Mouse (Mus musculus) ZHBTc4 (cell line): ENCODE data around the gene Gm20715.

Experiments
- DNase-seq: peaks from one replicate; pipeline ENCODE4 v3.0.0-alpha.2; 2011; ENCODE audit warnings: low read depth, low spot score

Gene Gm20715

DNA sequence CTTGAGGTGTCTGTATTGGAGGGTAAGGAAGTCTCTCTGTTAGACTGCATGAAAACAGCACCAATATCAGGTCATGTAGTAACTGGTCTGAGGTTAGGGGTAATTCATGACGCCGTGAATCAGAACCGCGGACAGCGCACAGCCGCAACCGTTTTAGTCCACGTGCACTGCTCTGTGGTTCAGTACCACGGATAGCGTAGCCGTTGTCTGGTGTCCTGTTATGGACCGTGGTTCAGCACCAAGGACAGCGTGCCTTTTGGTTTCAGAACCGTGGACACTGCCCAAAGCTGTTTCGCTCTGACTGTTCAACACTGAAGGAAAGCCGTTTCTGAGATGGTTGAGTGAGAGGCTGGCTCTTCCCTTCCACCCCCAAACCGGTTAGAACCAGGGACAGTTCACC lies at the start of gene Gm20715:
TSS of gene Gm20715 (plus strand) at position 235 of the 400 bp plus-strand sequence.
- DNase-seq: peak; percentile 98

DNA sequence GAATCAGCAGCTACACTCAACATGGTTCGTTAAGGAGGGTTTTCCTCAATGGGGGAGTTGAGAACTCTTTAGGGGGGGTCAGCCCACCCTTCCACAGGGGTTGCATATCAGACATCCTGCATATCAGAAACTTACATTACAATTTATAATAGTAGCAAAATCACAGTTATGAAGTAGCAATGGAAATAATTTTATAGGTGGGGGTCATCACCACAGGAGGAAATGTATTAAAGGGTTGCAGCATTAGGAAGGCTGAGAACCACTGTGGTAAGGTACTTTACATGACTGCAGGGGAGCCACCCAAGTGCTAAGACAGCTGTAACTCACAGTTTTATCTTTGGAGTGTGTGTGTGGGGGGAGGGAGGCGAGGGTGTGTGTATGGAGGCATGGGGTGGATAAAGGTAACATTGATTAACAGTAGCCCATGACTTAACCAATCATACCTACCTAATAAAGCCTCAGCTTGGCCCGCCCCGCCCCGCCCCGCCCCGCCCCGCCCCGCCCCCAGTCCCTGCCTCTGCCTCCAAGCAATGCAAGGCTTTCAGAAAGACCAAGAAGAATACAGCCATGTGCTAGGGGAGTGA lies 49.5 kb upstream of the Gm20715 start:
- no peak for DNase-seq

DNA sequence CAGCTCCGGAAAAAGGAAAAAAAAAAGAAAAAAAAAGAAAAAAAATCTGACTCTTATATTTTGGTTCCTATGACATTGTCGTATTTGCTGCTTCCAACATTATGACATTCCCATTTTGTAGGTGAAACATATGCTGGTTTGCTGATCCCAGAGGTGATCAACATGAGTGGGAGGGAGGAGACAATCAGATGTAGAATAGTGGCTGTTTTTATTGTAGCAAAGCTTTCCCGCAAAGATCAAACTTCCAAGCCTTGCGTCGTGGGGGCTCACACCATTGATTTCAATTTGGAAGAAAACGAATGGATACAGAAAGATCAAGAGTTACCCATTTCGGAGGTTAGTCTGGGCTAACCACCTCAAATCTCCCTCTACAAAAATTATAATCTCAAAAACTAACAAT lies 48.3 kb upstream of the Gm20715 start:
- no peak for DNase-seq

DNA sequence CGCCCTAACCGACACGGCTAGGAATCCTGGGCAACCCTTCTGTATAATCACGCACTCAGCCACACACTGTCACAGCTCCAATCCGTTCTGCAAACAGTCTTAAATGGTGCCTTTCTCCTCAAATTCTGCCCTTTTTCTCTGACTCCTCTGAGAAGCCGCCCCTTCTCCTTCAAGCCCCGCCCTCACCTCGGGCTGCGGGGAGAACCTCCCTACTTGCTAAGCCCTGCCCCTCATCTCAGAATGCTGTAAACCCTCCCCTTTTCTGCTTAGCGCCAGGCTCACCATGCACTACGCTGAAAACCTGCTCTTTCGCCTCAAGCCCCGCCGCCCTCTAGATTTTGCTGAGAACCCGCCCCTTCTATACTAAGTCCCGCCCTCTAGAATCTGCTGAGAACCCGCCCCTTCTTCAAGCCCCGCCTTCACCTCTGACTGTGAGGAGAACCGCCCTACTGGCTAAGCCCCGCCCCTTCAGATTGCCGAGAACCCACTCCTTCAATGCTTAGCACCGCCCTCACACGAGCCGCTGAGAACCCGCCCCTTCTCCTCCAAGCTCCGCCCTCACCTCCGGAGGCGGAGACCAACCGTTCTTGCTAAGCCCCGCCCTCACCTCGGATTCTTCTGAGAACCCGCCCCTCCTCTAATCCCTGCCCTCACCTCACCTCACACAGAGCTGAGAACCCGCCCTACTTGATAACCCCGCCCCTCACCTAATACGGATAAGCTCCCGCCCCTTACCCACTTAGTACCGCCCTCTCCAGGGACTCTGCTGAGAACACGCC lies 47.6 kb upstream of the Gm20715 start:
- DNase-seq: peak; percentile 99

DNA sequence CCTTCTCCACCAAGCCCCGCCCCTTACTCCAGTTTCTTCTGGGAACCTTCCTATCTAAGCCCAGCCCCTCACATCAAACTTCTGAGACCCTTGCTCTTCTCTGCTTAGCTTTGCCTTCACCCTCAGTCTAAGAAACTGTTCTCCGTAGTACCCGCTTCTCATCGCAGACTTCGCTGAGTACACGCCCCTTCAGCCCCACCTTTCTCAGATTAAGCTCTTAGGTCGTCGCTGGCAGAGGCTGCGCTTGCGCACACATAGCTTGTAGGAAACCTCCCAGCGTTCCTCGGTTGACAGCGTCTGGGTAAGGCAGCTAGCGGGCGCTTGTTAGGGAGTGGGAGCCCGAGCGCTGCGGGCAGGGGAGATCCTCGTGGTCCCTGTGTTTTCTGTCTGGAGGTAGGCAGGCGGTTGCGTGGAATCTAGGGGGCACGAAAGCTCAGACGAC lies 47.0 kb upstream of the Gm20715 start, which contains the start of gene Zfp78:
TSS of gene Zfp78 (plus strand) at position 234 of the 442 bp plus-strand sequence.
- peak; percentile 97 for DNase-seq

DNA sequence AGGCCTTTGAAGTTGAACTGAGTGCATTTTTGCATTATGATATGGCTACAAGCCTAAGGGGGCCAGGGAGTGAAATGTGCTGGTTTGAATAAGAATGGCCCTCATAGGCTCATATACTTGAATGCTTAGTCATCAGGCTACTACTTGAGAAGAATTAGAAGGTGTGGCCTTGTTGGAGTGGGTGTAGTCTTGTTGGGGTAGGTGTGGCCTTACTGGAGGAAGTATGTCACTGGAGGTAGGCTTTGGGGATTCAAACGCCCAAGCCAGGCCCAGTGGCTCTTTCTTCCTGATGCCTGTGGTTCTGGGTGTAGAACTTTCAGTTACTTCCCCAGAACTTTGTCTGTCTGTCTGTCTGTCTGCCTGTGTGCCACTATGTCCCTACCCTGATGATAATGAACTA lies 45.3 kb upstream of the Gm20715 start:
- DNase-seq: peak; percentile 73

DNA sequence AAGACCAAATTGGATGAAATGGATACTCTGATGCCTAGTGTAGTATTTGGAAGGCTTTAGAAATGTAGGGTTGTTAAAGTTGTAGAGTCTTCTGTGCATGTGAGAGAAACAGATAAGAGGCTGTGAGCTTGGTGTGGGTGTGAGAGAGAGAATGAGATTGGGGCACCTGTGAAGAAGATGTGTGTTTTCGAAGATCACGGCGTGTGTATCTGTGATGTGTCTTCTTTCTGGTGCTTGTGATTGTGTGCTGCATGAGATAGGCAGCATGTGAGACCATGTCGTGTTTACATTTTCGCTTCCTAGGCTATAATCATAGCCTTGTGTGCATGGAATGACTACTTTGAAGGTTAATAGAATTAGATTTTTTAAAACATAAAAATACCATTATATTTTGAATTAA lies 42.9 kb upstream of the Gm20715 start:
- DNase-seq: no peak

DNA sequence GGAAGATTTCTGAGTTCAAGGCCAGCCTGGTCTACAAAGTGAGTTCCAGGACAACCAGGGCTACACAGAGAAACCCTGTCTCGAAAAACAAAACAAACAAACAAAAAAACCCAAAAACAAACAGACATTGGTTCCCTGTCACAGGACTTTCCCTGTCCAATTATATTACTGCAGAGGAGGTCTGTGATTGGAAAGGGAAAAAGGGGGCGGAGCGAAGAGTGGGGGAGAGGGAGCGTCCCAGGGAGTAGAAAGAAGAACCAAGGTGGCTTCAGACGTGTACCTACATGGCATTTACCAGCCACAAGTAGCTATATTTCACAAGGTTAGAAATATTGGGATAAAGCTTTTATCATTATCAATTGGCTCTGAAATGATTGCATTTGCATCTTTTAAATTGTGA lies 41.9 kb upstream of the Gm20715 start:
- DNase-seq: peak; percentile 63

DNA sequence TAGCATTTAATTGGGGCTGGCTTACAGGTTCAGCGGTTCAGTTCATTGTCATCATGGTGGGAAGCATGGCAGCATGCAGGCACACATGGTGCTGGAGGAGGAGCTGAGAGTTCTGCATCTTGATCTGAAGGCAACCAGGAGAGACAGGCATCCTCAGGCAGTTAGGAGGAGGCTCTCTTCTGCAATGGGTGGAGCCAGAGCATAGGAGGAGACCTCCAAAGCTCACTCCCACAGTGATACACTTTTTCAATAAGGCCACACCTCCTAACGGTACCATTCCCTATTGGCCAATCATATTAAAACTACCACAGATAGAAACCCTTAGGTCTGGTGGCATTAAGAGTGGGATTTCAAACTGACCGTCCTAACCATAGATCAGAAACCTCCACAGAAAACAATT lies 40.6 kb upstream of the Gm20715 start:
- no peak for DNase-seq

DNA sequence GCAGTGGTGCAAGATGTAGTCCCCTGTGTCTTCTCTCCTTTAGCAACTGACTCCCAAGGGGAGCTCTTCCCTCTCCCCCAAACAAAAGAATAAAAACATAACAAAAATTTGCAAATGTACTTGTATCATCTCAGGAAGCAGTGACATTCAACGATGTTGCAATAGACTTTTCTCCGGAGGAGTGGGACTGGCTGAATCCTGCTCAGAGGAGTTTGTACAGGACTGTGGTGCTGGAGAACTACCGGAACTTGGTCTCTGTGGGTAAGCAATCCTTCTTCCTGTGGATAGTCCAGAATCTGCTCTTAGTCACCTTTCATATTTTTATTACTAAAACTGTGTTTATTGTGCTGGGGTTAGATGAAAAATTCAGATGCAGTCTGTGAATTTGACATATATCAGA lies 37.1 kb upstream of the Gm20715 start:
- DNase-seq: no peak

DNA sequence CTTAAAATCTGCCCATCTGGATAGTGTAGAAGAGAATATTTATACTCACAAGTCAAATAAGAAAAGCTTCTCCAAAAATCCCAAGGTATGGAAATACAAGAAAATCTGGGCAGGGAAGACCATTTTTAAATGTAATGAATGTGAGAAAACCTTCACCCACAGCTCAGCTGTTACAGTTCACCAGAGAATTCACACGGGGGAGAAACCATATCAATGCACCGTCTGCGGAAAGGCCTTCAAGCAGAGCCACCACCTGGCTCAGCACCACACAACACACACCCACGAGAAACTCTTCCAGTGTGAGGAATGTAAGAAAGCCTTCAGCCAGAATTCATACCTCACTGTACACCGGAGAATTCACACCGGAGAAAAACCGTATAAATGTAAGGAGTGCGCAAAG lies 31.6 kb upstream of the Gm20715 start:
- no peak for DNase-seq

DNA sequence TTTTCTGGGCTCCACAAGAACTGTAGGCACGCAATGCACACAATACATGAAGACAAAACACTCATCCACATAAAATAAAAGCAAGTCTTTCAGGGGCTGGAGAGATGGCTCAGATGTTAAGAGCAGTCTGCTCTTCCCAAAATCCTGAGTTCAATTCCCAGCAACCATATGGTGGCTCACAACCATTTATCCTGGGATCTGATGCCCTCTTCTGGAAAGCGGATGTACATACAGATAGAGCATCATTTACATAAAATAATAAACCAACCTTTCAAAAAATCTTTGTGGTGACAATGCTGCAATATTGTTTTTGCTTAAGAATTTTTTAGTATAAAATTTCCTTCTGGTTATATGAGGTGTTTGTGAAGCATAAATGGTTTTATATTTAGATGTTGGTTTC lies 28.6 kb upstream of the Gm20715 start:
- DNase-seq: peak; percentile 31

DNA sequence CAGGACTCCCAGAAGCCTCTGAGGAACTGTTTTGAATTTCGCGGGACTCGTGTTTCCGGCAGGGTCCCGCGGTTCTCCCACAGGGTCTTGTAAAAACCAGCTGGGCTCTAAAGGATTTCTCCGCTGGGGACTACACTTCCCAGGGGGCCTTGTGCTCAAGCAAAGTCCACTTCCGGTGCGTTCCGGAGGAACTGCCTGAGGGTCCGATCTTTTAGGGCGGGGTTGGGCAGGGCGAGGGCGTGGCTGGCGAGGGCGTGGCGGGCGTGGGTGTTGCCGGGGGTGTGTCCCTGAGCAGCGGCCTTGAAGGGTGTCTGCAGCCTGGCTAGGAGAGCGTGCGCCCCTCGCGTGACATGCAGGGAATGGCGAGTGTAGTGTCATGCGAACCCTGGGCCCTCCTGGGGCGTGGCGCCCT lies 27.0 kb upstream of the Gm20715 start, which contains the start of gene Zfp28:
TSS of gene Zfp28 (plus strand) at position 252 of the 412 bp plus-strand sequence.
- DNase-seq: peak; percentile 99

DNA sequence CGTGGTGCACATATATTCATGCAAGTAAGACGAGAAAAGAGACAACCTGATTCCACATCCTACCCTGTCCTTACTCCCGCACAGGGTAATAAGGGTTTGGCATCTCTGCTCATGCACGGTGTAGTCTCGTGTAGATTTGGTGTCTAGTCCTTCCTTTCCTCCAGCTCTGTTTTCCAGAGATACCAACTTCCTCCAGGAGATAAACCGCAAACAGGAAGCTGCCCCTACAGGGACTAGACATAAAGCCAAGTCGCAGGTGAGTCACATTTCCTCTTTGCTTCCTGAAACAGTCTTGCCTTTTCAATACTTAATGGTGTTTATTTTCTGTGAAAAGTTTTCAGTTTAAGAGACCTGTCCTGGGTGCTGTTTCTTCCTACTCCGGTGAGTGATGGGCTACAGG lies 26.1 kb upstream of the Gm20715 start:
- DNase-seq: no peak

DNA sequence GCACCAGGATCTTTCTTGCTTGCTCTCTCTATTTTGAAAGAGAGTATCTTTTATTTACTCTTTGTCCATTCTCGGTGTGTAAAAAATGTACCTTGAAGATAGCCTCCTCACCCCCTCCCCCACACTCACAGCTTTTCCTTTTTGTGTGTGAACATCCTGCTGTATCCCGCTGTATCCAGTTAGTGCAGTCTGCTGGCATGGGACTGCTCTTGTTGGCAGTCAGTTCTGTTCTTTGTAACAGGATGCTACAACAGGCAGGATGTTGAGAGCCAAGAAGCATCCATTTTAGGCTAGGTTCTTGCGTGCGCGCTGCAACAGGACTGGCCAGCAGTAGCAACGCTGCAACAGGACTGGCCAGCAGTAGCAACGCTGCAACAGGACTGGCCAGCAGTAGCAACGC lies 23.1 kb upstream of the Gm20715 start:
- DNase-seq: no peak

DNA sequence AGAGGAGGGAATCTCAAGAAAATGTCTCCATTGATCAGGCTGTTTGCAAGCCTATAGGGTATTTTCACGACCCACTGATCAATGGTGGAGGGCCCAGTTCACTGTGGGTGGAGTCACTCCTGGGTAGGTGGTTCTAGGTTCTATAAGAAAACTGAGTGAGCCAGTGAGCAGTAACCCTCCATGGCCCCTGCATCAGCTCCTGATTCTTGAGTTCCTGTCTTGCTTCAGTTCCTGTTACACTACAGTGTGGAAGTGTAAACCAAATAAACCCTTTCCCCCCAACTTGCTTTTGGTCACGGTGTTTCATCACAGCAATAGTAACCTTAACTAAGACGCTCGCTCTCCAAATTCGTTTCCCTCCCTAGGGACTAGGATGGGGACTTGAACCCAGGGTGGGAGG lies 21.1 kb upstream of the Gm20715 start:
- no peak for DNase-seq

DNA sequence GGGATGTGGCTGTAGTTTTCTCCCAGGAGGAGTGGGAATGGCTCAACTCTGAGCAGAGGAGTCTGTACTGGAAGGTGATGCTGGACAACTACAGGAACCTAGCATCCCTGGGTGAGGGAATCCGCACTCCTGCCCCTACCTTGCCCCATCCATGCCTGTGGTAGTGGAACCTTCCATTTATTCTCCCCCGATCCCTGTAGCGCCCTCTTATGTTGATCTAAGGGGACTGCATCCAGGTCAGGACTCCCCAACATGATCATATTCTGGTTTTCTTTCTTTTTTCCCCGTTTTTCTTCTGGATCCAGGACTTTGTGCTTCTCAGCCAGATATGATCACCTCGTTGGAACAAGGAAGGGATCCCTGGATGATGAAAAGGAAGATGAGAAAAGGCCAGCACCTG lies 20.6 kb upstream of the Gm20715 start:
- peak; percentile 17 for DNase-seq

DNA sequence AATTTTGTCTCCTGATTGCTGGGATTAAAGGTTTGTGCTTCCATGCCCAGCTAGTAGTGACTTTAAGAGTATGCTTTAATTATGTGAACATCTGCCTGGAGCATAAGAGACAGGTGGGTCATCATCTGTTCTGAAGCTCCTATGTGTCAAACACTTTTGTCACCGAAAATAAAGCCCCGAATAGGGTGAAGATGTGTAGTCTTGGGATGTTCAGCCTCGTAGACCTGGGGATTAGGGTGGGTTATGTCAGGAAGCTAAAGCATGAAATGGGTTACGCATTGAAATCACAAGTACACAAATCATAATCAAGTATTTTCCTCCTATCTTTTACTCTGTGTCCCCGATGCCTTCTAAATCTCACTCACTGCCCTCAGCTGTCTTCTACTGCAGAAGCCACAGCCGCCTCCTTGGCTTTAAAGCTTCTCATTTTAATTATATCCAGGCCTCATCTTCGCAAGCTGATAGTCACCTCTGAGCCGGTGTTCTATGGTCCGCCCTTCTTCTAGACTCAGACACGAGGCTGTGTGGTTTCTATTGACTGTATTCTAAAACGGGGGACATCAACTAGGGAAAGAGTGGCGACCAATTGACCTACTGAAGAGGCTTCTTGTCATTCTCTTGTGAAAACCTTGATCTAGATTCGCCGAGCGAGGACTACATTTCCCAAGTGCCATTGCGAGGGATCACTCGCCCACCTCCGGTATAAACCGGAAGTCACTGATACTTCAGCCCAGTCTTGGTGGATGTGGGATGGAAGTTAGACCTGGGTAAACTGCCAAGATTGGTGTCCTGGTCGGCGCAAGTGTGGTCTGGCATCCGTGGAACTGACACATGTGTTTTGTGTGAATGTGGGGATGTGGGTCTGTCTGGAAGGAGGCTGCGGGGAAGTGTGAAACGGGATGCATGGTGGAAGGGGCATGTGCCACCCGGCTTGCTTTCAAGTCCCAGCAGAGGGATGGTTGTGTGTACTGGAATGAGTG lies 11.8 kb upstream of the Gm20715 start, which contains the start of gene Smim17:
TSS of gene Smim17 (plus strand) at position 720 of the 980 bp plus-strand sequence.
- DNase-seq: peak; percentile 68

DNA sequence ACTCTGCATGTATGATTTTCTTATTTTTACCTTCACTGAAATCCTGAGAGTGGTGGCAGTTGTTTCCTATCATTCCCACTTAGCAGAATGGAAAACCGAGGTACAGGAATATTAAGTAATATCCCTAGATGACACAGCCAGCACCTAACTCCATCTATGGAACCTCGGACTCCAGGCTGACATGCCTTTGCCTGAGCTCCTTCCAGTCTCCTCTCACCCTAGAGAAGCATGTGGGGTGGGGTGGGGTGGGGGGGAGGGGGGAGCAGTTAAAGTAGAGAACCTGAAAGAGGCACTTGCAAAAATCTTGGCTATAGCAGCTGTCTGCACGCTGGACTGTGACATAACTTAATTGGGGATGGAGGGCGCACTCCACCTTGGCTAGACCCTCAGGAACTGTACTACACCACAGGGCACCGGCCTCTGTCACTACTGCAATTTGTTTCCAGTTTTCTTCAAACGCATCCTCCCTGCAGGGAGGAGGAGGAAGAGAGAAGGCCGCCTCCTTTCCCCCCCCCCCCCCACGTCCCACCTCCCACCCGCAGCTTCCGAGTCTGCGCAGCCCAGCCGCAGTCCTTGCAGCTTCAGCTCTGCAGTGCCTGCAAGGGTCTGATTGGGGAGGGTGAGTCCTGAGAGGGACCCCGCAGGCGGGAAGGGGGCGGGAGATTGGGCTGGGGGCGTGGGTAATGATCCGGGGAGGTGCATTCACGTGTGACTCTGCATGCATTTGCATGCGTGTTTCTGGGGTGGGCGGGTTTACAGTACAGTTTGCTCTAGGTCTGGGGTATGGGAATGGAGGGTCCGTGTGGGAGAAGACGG lies 4.8 kb downstream of the Gm20715 start:
- peak; percentile 22 for DNase-seq

DNA sequence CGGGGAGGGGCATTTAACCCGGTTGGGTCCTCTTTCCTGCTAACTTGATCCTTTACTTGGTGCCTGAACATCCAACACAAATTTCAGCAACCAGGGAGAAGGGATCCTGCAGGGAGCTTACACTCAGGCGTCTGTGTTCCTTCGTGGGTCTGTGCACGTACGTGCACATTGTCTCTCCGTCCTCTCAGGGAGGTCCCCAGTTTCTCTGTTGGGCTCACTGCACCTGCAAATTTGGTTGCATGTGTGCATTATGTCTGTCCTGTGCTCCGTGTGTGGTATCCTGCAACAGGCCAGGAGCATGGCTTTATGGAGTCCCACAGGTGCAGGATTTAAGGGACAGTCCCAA lies 5.3 kb downstream of the Gm20715 start:
- no peak for DNase-seq

DNA sequence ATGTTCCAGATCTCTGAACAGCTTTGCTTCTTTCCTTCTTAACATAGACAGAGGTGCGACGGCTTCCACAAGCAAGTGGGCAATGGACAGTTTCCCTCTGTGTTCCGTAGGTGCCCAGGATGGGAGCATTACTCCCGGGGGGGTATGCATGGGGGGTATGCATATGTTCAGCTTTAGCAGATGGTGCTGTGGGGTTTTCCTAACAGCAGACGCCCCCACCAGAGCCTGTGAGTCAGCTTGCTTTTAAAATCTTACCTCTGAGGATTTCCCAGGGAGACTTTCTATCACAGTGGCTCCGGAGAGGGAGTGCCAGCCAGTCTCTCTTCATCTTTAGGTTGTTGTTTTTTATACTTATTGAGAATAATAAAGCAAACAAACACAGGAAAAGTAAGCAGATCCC lies 9.8 kb downstream of the Gm20715 start:
- DNase-seq: no peak
